Mouse (Mus musculus) heart, embryonic 16.5 days (tissue): Measurements from ENCODE around the gene Slc16a5. TPM values are rescaled to one million over a fixed set of nuclear protein-coding genes. Genes with fewer than 3 reads are reported as not detected.

ENCODE experiments used
- ATAC-seq: fragments of 200-750 bp; cut with Nextera tagmentation; replicated peaks from 2 replicates; pipeline ENCODE4 v1.8.0; 2017; ENCODE audit warnings: moderate number of reproducible peaks; ENCODE audit not compliant: insufficient read depth, low FRiP score; ENCODE audit errors: extremely low read depth
- H3K27ac ChIP-seq: fragments of 300-500 bp; sonication (generic); 2 replicates; pipeline ENCODE4 v1.5.1; 2014; ENCODE audit warnings: mild to moderate bottlenecking, low read length, control low read depth, moderate library complexity
- H3K27me3 ChIP-seq: fragments of 300-500 bp; sonication (generic); 2 replicates; pipeline ENCODE4 v1.6.1; 2014; ENCODE audit warnings: low read length, mixed read lengths; ENCODE audit not compliant: control insufficient read depth, insufficient read depth
- H3K36me3 ChIP-seq: fragments of 300-500 bp; sonication (generic); 2 replicates; pipeline ENCODE4 v1.6.1; 2014; ENCODE audit not compliant: control insufficient read depth, insufficient read depth
- H3K4me1 ChIP-seq: fragments of 300-500 bp; sonication (generic); 2 replicates; pipeline ENCODE4 v1.6.1; 2014; ENCODE audit warnings: low read length, mixed read lengths; ENCODE audit not compliant: control insufficient read depth, insufficient read depth
- H3K4me2 ChIP-seq: fragments of 300-500 bp; sonication (generic); 2 replicates; pipeline ENCODE4 v1.6.1; 2014; ENCODE audit warnings: low read depth, mild to moderate bottlenecking, control low read depth, low read length
- H3K4me3 ChIP-seq: fragments of 300-500 bp; sonication (generic); 2 replicates; pipeline ENCODE4 v1.5.1; 2014; ENCODE audit warnings: mild to moderate bottlenecking, control low read depth, low read length
- H3K9ac ChIP-seq: fragments of 300-500 bp; sonication (generic); 2 replicates; pipeline ENCODE4 v1.6.1; 2014; ENCODE audit warnings: low read length, control low read depth
- H3K9me3 ChIP-seq: fragments of 300-500 bp; sonication (generic); replicated peaks from 2 replicates; pipeline ENCODE4 v1.6.1; 2016; ENCODE audit warnings: low read length; ENCODE audit not compliant: control insufficient read depth
- WGBS: fragments of 180-500 bp; shearing (Covaris S2); extraction: QIAGEN DNeasy Blood & Tissue Kit; methylation state at CpG from one replicate; pipeline ENCODE4 v1.1.7; 2014; 5-methylcytosine and 5-hydroxymethylcytosine counted together
- polyA plus RNA-seq: library from polyadenylated mRNA; unstranded; fragments of >200 nt; fragmentation: Nextera tagmentation; extraction: Ambion mirVana; gene quantifications from 2 replicates; pipeline ENCODE4 v1.2.1, GENCODE M21; 2015

Gene Slc16a5
- 4.1 and 12.9 TPM in 2 replicates for polyA plus RNA-seq

DNA sequence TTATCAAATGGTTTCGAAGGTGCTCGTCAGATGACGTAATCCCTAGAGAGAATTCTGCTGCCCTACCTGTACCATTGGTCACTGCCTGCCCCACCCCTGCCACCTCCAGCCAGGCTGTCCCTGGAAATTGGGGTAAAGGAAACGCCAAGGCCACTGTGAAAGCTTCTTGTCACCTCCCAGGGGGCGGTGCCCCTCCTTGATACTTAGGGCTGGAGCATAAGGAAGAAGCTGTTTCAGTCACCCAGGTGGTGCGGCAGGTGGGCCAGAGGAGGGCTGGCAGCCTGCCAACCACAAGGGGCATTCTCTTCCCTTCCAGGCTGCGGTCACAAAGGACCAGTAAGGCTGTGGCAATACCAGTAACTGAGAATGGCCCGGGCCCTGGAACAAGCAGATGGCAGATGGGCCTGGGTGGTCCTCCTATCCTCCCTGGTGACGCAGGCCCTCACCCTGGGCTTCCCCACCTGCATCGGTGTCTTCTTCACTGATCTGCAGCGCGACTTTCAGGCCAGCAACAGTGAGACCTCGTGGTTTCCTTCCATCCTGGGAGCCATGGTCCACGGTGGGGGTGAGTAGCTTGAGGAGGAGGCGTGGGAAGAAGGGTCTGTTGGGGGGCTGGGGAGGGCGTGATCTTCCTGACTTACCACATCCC, at the start of gene Slc16a5:
Gene Slc16a5 (plus strand): TSS at position 232 of the 649 bp plus-strand sequence.
- Histone ChIP-seq H3K27me3 (no peaks in the 10 kb centered on the region), H3K4me3 (peak within 1 kb of the TSS; percentile 19), H3K36me3 (no peaks in the 10 kb centered on the region), H3K9ac (no peak within 1 kb of the TSS), H3K9me3 (no peaks in the 10 kb centered on the region), H3K4me1 (peaks cover 5% of the 10 kb centered on the region), H3K4me2 (no peak within 1 kb of the TSS; the same call in none of the 2 replicates), H3K27ac (peak within 1 kb of the TSS; percentile 65; the same call in 1 of the 2 replicates)
- 75% methylated on average over 16 of the region's 16 CpGs for WGBS
- peak; percentile 25; the same call in 1 of the 2 replicates for ATAC-seq

DNA sequence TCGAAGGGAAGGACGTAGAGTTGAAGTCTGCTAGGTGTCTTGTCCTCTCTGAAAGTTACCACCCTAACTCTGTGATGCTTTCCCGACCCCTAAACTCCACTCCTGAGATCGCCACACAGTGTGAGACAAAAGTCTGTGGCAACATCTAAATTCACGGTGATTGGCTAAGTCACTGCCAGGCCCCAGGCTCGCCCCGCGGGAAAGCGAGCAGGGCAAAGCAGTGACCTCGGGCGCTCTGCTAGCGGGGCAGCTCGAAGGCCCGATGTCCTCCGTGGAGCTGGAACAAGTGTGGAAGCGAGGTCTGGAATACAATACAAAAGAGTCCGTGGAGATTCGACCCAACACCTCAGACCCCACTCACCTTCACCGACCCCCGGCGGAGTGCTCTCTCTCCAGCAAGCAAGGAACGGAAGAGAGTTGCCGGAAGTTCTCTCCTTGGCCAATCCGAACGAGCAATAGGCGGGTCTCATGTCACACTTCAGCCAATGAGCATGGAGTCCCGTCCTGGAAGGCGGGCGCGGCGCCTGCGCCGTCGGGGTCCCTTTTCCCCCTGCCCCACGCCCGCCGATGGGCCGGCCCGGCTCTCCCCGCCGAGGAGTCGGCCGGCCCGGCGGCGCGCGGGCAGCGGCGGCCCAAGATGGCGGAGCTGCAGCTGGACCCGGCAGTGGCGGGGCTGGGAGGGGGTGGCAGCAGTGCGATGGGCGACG, 42.6 kb upstream of the Slc16a5 start, which contains the start of the genes Atp5h and Kctd2:
Gene Atp5h (minus strand): TSS at position 432 of the 707 bp plus-strand sequence.
Gene Kctd2 (plus strand): TSS at position 598 of the 707 bp plus-strand sequence.
- no peaks in the 10 kb centered on the region for H3K27me3 ChIP-seq
- H3K4me1 ChIP-seq = peaks cover 56% of the 10 kb centered on the region
- peak; percentile 95 for ATAC-seq
- H3K9me3 ChIP-seq = no peaks in the 10 kb centered on the region
- peak within 1 kb of the TSS; percentile 96 for H3K4me3 ChIP-seq
- under 1% methylated on average over 53 of the region's 56 CpGs for WGBS
- H3K4me2 ChIP-seq = peak within 1 kb of the TSS; percentile 98
- H3K27ac ChIP-seq = peak within 1 kb of the TSS; percentile 93
- H3K9ac ChIP-seq = peak within 1 kb of the TSS; percentile 96
- peaks cover 28% of the 10 kb centered on the region for H3K36me3 ChIP-seq

DNA sequence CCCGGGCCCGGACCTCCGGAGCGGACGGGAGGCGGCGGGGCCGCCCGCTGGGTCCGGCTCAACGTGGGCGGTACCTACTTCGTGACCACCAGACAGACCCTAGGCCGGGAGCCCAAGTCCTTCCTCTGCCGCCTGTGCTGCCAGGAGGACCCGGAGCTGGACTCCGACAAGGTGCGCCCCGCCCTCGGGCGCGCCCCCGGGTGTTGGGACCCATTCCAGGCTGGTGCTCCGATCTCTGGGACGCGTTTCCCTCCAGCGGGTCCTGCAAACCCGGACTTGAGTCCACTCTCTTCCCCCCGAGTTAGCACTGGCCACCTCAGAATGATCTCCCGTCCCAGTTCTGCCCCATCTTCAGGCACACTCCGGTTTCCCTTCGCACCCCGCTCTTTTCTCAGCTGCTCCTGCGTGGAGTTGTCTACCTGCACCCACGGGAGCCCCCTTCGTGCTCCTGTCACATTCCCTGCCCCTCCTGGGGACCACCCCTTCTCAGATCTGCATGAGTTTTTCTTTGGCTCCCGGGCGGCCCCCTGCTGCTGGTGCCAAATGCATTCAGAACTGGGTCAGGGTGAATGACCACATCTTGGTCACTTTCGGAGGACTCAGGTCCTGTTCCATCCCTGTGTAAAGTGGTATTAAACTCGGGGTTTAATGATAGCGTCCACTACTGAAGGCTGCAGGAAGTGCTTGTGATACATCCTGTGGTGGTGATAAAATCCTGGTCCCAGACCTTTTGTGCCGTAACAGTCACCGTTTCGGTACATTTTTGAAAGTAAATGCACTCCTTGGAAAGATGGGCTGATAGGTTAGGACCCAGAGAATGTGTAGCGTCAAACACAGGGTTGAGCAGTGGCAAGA, 41.7 kb upstream of the Slc16a5 start:
- peak; percentile 72 for ATAC-seq
- Histone ChIP-seq H3K9ac (peak overlapping the region; percentile 94), H3K27ac (peak overlapping the region; percentile 91), H3K9me3 (no peaks in the 10 kb centered on the region), H3K4me2 (peak overlapping the region; percentile 98), H3K36me3 (peaks cover 28% of the 10 kb centered on the region), H3K4me3 (peak overlapping the region; percentile 96), H3K4me1 (peaks cover 47% of the 10 kb centered on the region), H3K27me3 (no peaks in the 10 kb centered on the region)
- 1% methylated on average over 43 of the region's 45 CpGs for WGBS

DNA sequence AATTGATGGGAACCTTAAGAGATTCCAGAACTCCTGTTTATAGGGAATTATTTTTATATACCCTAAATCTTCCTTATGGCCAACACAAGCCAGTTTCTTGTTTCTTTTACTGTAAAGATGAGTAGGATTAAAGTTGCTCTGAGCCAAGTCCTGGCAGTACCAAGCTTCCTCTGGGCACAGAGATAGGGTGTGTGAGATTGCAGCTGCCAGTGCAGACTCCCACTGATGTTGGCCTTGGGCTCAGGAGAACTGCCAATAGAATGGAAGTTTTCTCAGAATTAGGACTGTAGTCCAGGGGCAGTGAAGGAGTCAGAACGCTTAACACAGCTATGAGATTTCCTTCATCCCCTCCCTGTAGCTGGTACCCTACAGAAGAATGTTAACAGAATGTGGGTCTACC, 40.9 kb upstream of the Slc16a5 start:
- Histone ChIP-seq H3K27me3 (no peaks in the 10 kb centered on the region), H3K9ac (peak overlapping the region; percentile 41; the same call in 1 of the 2 replicates), H3K36me3 (peaks cover 25% of the 10 kb centered on the region), H3K27ac (no peak overlapping the region), H3K4me2 (peak overlapping the region; percentile 98), H3K4me1 (peaks cover 43% of the 10 kb centered on the region), H3K9me3 (no peaks in the 10 kb centered on the region), H3K4me3 (peak overlapping the region; percentile 96)
- 55% methylated on average over 1 of the region's 1 CpGs for WGBS
- ATAC-seq = no peak

DNA sequence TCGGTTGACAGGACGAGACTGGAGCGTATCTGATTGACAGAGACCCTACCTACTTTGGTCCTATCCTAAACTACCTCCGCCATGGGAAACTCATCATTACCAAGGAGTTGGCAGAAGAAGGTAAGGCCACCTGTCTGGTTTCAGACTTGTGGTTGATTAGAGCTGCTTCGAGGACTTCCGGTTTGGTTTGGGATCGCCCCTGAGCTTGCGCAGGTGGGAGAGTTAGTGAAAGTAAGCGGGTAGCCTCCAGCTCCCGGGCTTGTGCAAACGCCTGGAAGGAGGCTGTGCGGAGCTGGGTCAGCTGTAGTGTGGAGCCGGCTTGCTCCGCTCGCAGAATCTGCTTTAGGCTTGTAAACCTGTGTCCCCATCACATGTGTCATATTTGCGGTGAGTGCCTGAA, 40.3 kb upstream of the Slc16a5 start:
- H3K4me3 ChIP-seq = no peak overlapping the region
- 88% methylated on average over 16 of the region's 16 CpGs for WGBS
- H3K4me2 ChIP-seq = no peak overlapping the region
- H3K36me3 ChIP-seq = peaks cover 20% of the 10 kb centered on the region
- H3K9me3 ChIP-seq = no peaks in the 10 kb centered on the region
- peaks cover 38% of the 10 kb centered on the region for H3K4me1 ChIP-seq
- no peak for ATAC-seq
- no peak overlapping the region for H3K9ac ChIP-seq
- H3K27ac ChIP-seq = no peak overlapping the region
- H3K27me3 ChIP-seq = no peaks in the 10 kb centered on the region

DNA sequence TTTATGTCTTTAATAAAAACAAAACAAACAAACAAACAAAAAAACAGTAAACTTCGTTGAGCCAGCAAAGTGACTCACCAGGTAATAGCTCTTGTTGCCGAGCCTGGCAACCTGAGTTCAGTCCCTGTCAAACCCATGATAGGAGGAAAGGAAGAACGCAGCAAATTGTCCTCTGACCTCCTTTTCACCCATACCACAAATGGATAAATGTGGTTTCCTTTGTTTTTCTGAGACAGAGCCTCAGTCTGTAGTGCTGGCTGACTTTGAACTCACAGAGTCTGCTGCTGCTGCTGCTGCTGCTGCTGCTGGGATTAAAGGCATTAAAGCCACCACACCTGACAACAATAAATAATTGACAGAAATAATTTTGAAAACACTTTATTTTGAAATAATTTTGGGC, 39.2 kb upstream of the Slc16a5 start:
- no peak overlapping the region for H3K9ac ChIP-seq
- H3K27me3 ChIP-seq = no peaks in the 10 kb centered on the region
- H3K27ac ChIP-seq = no peak overlapping the region
- no peak for ATAC-seq
- H3K4me2 ChIP-seq = no peak overlapping the region
- H3K9me3 ChIP-seq = no peaks in the 10 kb centered on the region
- 75% methylated on average over 3 of the region's 3 CpGs for WGBS
- H3K4me1 ChIP-seq = peaks cover 30% of the 10 kb centered on the region
- H3K36me3 ChIP-seq = peaks cover 9% of the 10 kb centered on the region; the same call in 1 of the 2 replicates
- H3K4me3 ChIP-seq = no peak overlapping the region

DNA sequence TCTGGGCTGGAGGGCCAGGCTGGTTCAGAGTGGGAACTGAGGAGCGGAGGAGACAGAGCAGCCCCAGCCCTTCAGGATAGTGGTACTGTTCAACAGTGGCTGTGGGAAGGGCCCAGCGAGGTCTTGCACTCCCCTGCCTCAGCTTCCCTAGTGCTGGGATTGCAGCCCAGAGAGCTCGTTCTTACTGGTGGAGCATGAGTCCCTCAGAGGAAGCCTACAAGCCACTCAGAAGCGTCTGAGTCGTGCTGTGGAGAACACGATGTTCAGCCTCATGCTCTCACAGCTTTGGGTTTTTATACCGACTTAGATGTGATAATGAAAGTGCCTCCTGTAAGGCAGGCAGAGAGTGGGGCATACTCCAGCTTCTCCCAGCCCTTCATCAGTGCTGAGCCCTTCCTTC, 37.6 kb upstream of the Slc16a5 start:
- ATAC-seq = no peak
- Histone ChIP-seq H3K4me1 (peaks cover 18% of the 10 kb centered on the region), H3K36me3 (peaks cover 15% of the 10 kb centered on the region), H3K27ac (no peak overlapping the region), H3K27me3 (no peaks in the 10 kb centered on the region), H3K4me3 (no peak overlapping the region), H3K9ac (no peak overlapping the region), H3K9me3 (no peaks in the 10 kb centered on the region), H3K4me2 (no peak overlapping the region)
- WGBS = 87% methylated on average over 7 of the region's 7 CpGs

DNA sequence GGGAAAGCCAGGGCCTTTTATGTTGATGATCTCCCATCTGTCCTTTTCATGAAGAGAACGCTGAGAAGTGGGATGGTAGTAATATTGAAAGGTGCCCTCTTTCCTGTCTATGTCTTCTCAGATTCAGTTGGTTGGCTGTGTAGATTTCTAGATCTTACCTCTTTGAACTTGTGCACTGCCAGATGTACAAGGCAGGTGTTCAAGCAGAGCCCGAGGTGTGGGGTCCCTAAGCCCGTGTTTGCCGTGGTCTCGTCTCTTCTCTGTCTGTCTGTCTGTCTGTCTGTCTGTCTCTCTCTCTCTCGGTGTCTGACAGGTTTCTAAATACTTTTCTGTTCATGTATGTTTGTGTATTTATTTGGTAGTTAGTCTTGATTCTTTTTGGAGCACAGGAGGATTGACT, 36.6 kb upstream of the Slc16a5 start:
- 89% methylated on average over 6 of the region's 6 CpGs for WGBS
- H3K4me3 ChIP-seq = no peak overlapping the region
- H3K27me3 ChIP-seq = no peaks in the 10 kb centered on the region
- no peak overlapping the region for H3K27ac ChIP-seq
- H3K9me3 ChIP-seq = no peaks in the 10 kb centered on the region
- ATAC-seq = no peak
- no peak overlapping the region for H3K9ac ChIP-seq
- H3K4me1 ChIP-seq = peaks cover 17% of the 10 kb centered on the region
- peaks cover 24% of the 10 kb centered on the region for H3K36me3 ChIP-seq
- no peak overlapping the region for H3K4me2 ChIP-seq
